Mouse (Mus musculus): ENCODE measurements around the gene Pax3. TPM values are rescaled to one million over a fixed set of nuclear protein-coding genes. Genes with fewer than 3 reads are reported as not detected.

Pax3 gene
- polyA plus RNA-seq, 1 experiment = not detected

- TF ChIP-seq CTCF (IDR thresholded peaks at IDR 0.05; ENCODE audit: low read depth, low read length) (no peak), POLR2A (IDR thresholded peaks at IDR 0.05; ENCODE audit: borderline replicate concordance, low read depth, low read length) (no peak)
- no peak overlapping the region for H3K4me3 ChIP-seq (ENCODE audit: insufficient read depth, low read length)
- H3K27ac ChIP-seq (ENCODE audit: insufficient read depth, low read depth, low read length) = no peak overlapping the region
- no peaks in the 10 kb centered on the region for H3K4me1 ChIP-seq (ENCODE audit: control insufficient read depth, insufficient read depth, low read length)
Observed at GRCm38 (mm10) chr1:78187122-78187787, 9.7 kb downstream of the Pax3 start.

- H3K4me1 ChIP-seq (ENCODE audit: control insufficient read depth, insufficient read depth, low read length) = no peaks in the 10 kb centered on the region
- no peak overlapping the region for H3K4me3 ChIP-seq (ENCODE audit: insufficient read depth, low read length)
- H3K27ac ChIP-seq (ENCODE audit: insufficient read depth, low read depth, low read length) = no peak overlapping the region
- no peak for TF ChIP-seq POLR2A (IDR thresholded peaks at IDR 0.05; ENCODE audit: borderline replicate concordance, low read depth, low read length)
- TF ChIP-seq CTCF (IDR thresholded peaks at IDR 0.05; ENCODE audit: low read depth, low read length) = no peak
Observed at GRCm38 (mm10) chr1:78182954-78183353, 14.0 kb downstream of the Pax3 start.

GRCm38 (mm10) chr1:78181882-78182281, 15.1 kb downstream of the Pax3 start:
- no peak for TF ChIP-seq POLR2A (IDR thresholded peaks at IDR 0.05; ENCODE audit: borderline replicate concordance, low read depth, low read length)
- TF ChIP-seq CTCF (IDR thresholded peaks at IDR 0.05; ENCODE audit: low read depth, low read length) = no peak
- no peak overlapping the region for H3K4me3 ChIP-seq (ENCODE audit: insufficient read depth, low read length)

GRCm38 (mm10) chr1:78172334-78172733, 24.6 kb downstream of the Pax3 start:
- no peaks in the 10 kb centered on the region for H3K4me1 ChIP-seq (ENCODE audit: control insufficient read depth, insufficient read depth, low read length)
- no peak overlapping the region for H3K27ac ChIP-seq (ENCODE audit: insufficient read depth, low read depth, low read length)
- no peak for TF ChIP-seq CTCF (IDR thresholded peaks at IDR 0.05; ENCODE audit: low read depth, low read length)
- TF ChIP-seq POLR2A (IDR thresholded peaks at IDR 0.05; ENCODE audit: borderline replicate concordance, low read depth, low read length) = no peak
- no peak overlapping the region for H3K4me3 ChIP-seq (ENCODE audit: insufficient read depth, low read length)

More at GRCm38 (mm10) chr1:78181882-78182281, 15.1 kb downstream of the Pax3 start:
- H3K4me1 ChIP-seq (ENCODE audit: control insufficient read depth, insufficient read depth, low read length) = no peaks in the 10 kb centered on the region
- H3K27ac ChIP-seq (ENCODE audit: insufficient read depth, low read depth, low read length) = no peak overlapping the region

GRCm38 (mm10) chr1:78171671-78172070, 25.3 kb downstream of the Pax3 start:
- TF ChIP-seq POLR2A (IDR thresholded peaks at IDR 0.05; ENCODE audit: borderline replicate concordance, low read depth, low read length) = no peak
- no peak for TF ChIP-seq CTCF (IDR thresholded peaks at IDR 0.05; ENCODE audit: low read depth, low read length)
- H3K4me1 ChIP-seq (ENCODE audit: control insufficient read depth, insufficient read depth, low read length) = no peaks in the 10 kb centered on the region
- H3K27ac ChIP-seq (ENCODE audit: insufficient read depth, low read depth, low read length) = no peak overlapping the region
- no peak overlapping the region for H3K4me3 ChIP-seq (ENCODE audit: insufficient read depth, low read length)

GRCm38 (mm10) chr1:78170771-78171170, 26.2 kb downstream of the Pax3 start:
- TF ChIP-seq POLR2A (IDR thresholded peaks at IDR 0.05; ENCODE audit: borderline replicate concordance, low read depth, low read length) (no peak), CTCF (IDR thresholded peaks at IDR 0.05; ENCODE audit: low read depth, low read length) (no peak)
- H3K27ac ChIP-seq (ENCODE audit: insufficient read depth, low read depth, low read length) = no peak overlapping the region
- no peaks in the 10 kb centered on the region for H3K4me1 ChIP-seq (ENCODE audit: control insufficient read depth, insufficient read depth, low read length)
- H3K4me3 ChIP-seq (ENCODE audit: insufficient read depth, low read length) = no peak overlapping the region

GRCm38 (mm10) chr1:78168796-78169195, 28.1 kb downstream of the Pax3 start:
- Histone ChIP-seq H3K4me1 (ENCODE audit: control insufficient read depth, insufficient read depth, low read length) (no peaks in the 10 kb centered on the region), H3K27ac (ENCODE audit: insufficient read depth, low read depth, low read length) (no peak overlapping the region), H3K4me3 (ENCODE audit: insufficient read depth, low read length) (no peak overlapping the region)
- TF ChIP-seq CTCF (IDR thresholded peaks at IDR 0.05; ENCODE audit: low read depth, low read length) (no peak), POLR2A (IDR thresholded peaks at IDR 0.05; ENCODE audit: borderline replicate concordance, low read depth, low read length) (no peak)

GRCm38 (mm10) chr1:78167577-78168286, 29.2 kb downstream of the Pax3 start:
- H3K4me3 ChIP-seq (ENCODE audit: insufficient read depth, low read length) = no peak overlapping the region
- no peak for TF ChIP-seq POLR2A (IDR thresholded peaks at IDR 0.05; ENCODE audit: borderline replicate concordance, low read depth, low read length)
- TF ChIP-seq CTCF (IDR thresholded peaks at IDR 0.05; ENCODE audit: low read depth, low read length) = no peak
- no peak overlapping the region for H3K27ac ChIP-seq (ENCODE audit: insufficient read depth, low read depth, low read length)
- no peaks in the 10 kb centered on the region for H3K4me1 ChIP-seq (ENCODE audit: control insufficient read depth, insufficient read depth, low read length)

- Histone ChIP-seq H3K27ac (ENCODE audit: insufficient read depth, low read depth, low read length) (no peak overlapping the region), H3K4me1 (ENCODE audit: control insufficient read depth, insufficient read depth, low read length) (no peaks in the 10 kb centered on the region), H3K4me3 (ENCODE audit: insufficient read depth, low read length) (no peak overlapping the region)
- TF ChIP-seq CTCF (IDR thresholded peaks at IDR 0.05; ENCODE audit: low read depth, low read length) (no peak), POLR2A (IDR thresholded peaks at IDR 0.05; ENCODE audit: borderline replicate concordance, low read depth, low read length) (no peak)
Observed at GRCm38 (mm10) chr1:78161745-78162144, 35.2 kb downstream of the Pax3 start.

GRCm38 (mm10) chr1:78157930-78158329, 39.0 kb downstream of the Pax3 start:
- Histone ChIP-seq H3K4me3 (ENCODE audit: insufficient read depth, low read length) (no peak overlapping the region), H3K27ac (ENCODE audit: insufficient read depth, low read depth, low read length) (no peak overlapping the region), H3K4me1 (ENCODE audit: control insufficient read depth, insufficient read depth, low read length) (no peaks in the 10 kb centered on the region)
- TF ChIP-seq CTCF (IDR thresholded peaks at IDR 0.05; ENCODE audit: low read depth, low read length) = no peak
- TF ChIP-seq POLR2A (IDR thresholded peaks at IDR 0.05; ENCODE audit: borderline replicate concordance, low read depth, low read length) = no peak

Measured in bone marrow macrophage, adult 2 months (primary cell).